Mouse (Mus musculus): Measurements from ENCODE around the gene Rpl3l.
A peak's percentile ranks its signal among the peaks of the same experiment; 100 is the strongest.

Gene Rpl3l

DNA sequence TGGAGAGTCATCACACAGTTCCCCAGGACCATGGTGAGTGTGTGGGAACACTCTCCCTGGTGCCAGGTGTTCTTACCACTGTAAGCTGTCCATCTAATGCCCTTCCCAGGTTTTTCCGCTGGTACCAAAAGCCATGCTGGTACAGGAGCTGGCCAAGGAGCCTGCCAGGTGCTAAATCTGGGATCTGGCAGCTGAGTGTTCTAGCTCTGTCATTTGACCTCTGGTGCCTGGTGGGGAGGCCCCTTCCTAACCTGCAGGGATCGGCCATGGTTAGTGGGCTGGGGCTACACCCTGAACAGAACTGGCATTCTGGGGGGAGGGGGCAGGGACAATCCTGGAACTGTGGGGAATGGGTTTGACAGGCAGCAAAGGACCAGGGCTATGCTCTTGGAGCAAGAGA is at the start of gene Rpl3l:
Gene Rpl3l, plus strand, starts transcription at position 203 of the 400 bp plus-strand sequence.
- DNase-seq (ENCODE audit: low read depth, low spot score) = no peak

DNA sequence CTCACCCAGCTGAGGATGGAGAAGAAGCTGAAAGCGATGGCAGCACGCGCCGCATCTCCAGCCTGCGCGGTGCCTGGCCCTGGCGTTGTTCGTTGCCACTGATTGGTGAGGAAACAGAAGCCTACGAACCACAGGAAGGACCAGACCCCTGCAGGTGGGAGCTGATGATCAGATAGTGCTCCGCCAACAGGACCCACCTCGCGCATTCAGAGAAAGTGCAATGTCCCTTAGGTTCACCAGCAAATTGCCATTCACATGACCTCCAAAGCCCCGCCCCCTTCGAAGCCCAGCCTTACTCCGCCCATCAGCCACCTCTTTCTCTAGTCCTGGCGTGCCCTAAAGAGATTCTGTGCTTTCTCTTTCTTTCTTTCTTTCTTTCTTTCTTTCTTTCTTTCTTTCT is 41.1 kb upstream of the Rpl3l start:
- DNase-seq (ENCODE audit: low read depth, low spot score) = peak; percentile 89

DNA sequence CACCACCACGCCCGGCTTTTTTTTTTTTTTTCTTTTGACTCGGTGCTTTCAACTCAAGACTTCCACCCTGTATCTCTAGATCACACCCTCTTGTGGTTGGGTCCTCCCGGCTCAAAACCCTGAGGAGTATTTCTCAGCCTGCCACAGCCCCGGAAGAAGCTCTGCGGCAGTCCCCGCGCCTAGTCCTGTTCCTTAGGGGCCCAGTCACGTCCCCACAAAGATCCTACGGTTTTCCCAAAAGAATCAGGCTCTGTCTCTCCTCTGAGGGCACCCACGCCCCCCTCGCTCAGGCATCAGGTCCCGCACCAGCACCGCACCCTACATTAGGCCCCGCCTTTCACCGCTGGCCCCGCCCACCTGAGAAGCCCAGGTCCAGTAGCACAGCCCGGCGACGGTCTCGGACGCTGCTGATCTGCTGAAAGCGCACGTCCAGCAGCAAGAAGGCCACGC is 40.4 kb upstream of the Rpl3l start:
- DNase-seq (ENCODE audit: low read depth, low spot score) = peak; percentile 75

DNA sequence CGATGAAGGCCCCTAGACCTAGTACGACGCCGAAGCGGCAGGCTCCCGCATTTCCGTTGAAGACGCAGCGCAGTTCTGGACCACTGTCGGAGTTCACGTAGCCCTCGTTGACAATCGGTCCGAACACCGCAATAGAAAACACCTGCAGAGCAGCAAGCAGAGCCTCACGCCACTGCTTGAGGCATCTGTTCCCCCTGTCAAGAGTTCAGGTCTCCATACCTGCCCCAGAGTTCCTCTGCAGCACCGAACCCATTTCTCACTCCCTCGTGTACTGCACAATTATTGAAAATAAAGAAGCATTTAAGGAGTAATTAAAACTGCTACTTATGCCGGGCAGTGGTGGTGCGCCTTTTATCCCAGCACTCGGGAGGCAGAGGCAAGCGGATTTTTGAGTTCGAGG is 40.0 kb upstream of the Rpl3l start:
- DNase-seq (ENCODE audit: low read depth, low spot score) = no peak

DNA sequence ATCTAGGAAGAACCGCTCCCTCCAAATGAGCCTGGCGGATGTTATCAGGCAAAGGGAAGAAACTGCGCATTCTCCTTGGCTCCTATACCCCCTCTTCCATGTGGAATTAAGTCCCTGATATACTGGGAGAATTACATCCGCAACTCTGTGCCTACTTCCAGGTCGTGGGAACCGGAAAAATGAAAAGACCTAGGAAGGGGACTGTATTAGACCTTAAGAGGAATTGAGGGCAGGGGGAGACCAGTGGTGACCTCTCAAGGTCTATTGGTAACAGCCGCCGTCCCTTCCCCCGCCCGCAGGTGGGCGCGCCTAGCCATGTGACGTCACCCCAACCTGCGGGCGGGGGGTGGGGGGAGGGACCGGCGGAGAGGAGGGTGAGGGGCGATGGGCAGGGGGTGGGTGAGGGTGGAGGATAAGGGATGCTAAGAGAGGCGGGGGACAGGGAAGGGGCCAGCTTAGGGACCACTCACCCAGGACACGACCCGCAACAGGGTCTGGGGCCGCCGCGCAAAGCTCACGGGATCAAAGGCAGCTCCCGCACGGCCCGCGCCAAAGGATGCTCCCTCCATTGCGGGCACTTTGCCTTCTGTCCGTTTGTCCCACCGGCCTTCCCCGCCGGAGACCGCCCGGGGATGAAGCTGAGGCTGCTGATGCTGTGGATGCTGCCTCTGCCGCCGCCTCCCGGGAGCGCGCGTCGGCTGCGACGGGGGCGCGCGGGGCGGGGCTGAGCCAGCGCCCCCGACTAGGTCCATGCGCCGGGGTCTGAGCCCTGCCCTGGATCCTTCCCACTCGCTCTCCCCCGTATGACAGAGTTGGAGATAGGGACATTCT is 38.2 kb upstream of the Rpl3l start, which contains the start of gene Syngr3:
Gene Syngr3, minus strand, starts transcription at position 705 of the 831 bp plus-strand sequence.
- no peak for DNase-seq (ENCODE audit: low read depth, low spot score)

DNA sequence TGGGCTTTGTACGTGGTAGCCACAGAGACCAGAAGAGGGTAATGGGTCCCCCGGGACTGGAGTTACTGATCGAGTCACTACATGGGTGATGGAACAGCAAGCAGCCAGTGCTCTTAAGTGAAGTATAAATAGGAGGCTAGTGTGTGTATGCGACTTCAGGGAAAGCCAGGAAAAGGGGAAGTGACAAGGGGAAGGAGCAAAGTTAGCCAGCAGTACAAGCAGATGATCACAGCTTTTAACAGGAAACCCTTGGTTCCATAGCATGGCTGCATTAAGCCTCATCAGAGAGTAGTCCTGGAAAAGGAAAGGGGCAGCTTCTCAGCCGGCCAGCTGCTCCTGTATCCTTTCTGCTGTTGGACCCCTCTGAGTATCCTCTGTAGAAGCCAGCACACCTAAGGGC is 35.2 kb upstream of the Rpl3l start:
- no peak for DNase-seq (ENCODE audit: low read depth, low spot score)

DNA sequence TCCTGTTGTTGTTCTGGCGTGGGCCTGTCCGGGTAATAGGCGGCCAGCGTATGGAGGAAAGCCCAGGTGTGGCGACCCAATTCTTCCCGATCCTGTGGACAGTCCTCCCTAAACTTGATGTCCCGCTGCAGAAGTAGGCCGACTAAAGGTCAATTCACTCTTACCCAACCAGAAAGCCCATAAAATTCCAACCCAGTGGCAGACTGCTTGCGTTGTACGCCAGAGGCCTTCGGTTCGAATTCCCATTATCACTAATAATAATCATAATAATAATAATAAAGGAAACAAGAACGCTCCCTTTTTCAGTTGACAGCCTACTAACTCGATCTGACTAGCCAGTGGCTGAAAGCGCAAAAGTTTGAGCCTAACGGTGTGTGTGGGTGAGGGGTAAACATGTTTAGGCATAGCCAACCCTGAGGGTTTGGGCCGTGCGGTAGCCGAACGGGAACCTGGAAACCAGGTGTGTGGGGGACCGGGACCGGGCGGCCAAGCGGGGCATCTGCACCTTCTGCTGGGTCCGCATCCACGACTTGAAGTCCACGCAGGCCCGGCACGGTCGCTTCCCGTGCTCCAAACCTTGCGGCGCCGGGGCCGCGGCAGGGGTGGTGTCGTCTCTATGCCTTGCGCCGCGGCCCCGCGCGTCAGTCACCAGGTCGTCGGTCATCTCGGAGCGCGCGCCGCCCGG is 32.2 kb upstream of the Rpl3l start:
- DNase-seq (ENCODE audit: low read depth, low spot score) = no peak

DNA sequence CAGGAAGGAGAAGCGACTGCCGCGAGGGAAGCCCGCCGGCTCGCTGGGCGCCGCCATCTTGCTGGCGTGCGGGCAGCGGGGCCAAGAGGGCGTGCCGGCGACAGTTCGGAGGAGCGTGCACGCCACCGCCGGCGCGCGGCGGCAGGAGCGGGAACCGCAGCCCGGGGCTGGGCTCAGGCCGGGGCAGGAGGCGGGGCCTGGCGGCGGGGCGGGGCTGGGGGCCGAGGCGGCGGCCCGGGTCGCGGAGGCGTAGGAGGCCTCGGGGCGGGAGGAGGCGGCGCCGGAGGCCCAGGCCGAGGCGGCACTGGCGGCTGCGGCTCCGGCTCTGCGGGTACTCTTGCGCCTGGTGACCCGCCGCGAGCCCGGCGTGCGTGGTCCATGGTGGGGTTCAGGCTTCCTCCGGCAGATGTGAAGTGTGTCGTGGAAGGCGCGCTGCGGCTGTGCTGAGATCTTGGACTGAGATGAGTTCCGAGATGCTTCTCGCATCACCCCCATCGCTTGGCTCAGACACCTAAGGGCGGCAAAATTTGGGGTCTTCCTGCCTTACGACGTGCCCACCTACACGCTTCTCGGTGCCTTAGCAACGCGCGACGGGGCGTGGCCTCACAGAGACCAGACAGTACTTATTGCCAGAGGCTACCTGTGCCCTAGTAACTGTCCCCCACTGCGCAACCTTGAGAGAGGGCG is 31.5 kb upstream of the Rpl3l start, which contains the start of the genes Gfer and Noxo1:
Gene Gfer, minus strand, starts transcription at position 146 of the 687 bp plus-strand sequence.
Gene Noxo1, plus strand, starts transcription at position 224 of the 687 bp plus-strand sequence.
- DNase-seq (ENCODE audit: low read depth, low spot score) = peak; percentile 92

DNA sequence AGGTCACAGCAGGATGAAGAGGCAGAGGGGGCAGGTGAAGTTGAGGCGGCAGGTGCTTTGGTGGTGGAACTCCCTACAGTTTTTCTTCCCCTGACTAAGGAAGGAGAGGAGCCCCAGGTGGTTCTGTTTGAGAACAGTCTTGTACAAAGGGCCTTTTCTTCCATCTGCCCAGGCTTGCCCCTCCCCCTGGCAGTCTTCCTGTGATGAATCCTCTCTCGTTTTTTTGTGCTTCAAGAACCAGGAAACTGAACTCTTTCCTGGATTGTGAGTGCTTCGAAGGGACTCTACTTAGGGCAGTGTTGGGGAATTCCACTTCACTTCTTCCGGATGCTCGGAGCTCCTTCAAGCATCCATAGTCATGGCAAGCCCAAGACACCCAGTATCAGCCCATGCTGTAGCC is 29.6 kb upstream of the Rpl3l start:
- DNase-seq (ENCODE audit: low read depth, low spot score) = peak; percentile 58

DNA sequence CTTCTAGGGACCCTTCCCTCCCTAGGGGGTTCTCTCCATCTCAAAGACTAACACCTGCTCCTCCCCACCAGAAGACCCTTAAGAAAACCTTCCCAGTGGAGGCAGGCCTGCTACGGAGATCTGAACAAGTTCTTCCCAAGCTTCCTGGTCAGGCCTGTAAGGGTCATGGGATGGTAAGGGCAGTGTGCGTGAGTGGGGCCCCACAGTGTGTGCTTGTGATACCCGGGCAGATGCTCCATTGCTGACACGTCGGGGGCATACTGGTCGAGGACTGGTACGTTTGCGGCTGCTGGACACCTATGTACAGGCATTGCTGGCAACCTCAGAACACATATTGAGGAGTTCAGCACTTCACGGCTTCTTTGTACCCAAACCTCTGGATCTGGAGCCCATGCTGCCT is 28.9 kb upstream of the Rpl3l start:
- no peak for DNase-seq (ENCODE audit: low read depth, low spot score)

DNA sequence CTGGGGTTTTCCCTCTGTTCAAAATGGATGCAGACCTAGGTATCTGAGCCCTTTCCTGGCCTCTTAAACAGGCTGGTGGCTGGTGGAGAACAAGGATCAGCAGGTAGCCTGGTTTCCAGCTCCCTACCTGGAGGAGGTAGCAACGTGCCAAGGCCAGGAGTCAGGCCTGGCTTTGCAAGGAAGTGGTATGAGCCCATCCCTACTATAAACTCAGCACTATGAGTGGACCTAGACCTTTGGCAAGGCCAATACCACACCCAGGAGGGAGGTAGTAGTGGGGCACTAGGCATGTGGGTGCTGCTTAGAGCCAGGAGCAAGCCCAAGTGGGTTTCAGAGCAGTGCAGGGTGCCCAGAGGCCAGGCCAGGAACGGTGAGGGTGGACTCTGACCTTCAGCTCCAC is 28.1 kb upstream of the Rpl3l start:
- DNase-seq (ENCODE audit: low read depth, low spot score) = no peak

DNA sequence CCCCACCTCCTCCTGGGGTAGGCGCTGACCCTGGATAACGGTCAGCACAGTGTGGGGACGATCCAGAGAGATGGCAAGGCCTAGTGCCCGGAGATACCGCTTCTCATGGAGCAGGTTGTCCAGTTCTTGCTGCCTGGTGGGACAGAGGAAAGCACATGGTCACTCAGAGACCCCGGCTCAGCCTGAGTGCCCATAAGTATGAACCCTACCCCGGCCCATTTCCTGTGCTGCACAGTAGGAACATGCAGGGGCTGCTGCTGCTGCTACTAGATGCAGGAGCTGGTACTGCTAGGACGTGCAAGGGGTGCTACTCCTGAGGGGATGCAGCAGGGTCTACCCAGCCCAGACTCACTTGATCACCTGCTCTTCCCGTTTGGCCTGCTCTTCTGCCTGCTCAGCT is 26.4 kb upstream of the Rpl3l start:
- no peak for DNase-seq (ENCODE audit: low read depth, low spot score)

DNA sequence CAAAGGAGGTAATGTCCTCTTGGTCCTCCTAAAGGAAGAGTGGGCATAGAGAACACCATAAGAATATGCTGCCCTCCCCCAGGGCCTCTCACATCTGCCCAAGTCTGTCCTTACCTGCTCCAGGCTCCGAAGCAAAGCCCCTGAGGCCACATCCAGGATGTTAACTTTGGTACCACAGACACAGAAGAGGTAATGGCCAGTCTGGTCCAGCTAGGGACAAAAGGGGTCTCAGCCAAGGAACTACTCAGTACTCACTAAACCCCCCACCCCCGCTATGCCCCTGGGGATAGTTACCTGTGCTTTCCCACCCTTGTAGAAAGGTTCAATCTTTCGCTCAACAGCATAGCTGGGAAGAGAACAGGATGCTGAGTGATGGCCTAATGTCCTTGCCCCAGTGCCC is 21.8 kb upstream of the Rpl3l start:
- no peak for DNase-seq (ENCODE audit: low read depth, low spot score)

DNA sequence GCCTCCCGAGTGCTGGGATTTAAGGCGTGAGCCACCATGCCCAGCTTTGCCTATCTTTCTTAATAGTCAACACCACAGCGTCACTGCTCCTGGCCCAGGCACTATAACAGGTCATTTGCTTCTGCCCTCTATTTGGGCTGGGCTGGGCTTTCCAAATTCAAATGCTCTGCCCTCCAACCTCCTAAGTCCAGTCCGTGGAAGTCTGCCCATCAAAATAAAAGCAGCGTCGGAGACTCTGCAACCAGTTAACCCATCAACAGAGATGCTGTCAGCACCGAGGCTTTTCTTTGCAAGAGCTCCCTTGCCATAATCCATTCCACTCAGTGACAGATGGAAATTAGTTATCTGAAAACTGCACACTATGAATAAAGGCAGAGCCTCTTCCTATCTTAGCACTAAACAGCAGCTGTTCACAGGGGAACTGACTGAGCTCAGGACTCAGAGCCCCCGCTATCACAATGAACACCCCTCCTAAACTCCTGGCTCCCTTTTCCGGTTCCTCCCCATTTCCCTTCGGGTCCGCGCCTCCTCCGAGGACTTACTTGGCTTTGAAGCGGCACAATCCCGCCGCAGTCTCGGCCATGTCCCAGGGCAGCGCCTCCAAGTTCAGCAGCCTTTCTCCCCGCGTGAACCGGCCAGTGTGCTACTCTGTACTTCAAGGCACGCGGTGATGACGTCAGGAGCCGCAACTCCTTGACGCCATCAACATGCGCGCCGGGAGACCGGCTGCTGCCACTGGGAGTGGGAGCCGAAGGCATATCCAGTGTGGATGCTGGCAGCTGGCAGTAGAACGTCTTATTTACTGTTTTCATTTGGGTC is 20.4 kb upstream of the Rpl3l start, which contains the start of gene Tbl3:
Gene Tbl3, minus strand, starts transcription at position 679 of the 819 bp plus-strand sequence.
- DNase-seq (ENCODE audit: low read depth, low spot score) = peak; percentile 98

DNA sequence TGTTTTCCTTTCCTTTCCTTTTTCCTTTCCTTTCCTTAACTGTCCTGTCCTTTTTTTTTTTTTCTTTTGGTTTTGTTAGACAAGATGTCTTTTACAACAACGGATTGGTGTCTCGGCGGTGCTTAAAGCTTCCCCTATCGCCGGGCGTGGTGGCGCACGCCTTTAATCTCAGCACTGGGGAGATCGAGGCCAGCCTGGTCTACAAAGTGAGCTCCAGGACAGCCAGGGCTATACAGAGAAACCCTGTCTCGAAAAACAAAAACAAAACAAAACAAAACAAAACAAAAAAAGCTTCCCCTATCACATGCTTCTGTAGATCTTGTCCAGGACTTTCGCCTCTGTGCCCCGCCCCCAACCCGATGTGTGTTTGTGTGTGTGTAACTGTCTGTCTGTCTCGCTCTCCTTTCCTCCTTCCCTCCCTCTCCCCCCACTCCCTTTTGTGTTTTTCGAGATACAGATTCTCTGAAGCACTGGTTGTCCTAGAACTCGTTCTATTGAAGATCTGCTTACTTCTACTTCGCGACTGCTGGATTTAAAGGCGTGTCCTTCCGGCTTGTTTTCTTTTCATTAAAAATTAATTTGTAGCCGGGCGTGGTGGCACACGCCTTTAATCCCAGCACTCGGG is 19.7 kb upstream of the Rpl3l start:
- no peak for DNase-seq (ENCODE audit: low read depth, low spot score)

DNA sequence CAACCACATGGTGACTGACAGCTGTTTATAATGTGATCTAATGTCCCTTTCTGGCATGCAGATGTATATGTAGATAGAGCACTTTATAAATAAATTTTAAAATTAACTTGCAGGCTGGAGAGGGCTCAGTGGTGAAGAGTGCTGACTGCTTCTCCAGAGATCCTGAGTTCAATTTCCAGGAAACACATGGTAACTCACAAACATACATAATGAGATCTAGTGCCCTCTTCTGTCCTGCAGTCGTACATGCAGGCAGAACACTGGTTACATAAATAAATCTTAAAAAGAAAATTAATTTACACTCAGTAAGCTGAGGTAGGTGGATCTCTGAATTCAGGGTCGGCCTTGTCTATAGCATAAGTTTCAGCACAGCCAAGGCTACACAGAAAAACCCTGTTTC is 19.0 kb upstream of the Rpl3l start:
- DNase-seq (ENCODE audit: low read depth, low spot score) = peak; percentile 67

DNA sequence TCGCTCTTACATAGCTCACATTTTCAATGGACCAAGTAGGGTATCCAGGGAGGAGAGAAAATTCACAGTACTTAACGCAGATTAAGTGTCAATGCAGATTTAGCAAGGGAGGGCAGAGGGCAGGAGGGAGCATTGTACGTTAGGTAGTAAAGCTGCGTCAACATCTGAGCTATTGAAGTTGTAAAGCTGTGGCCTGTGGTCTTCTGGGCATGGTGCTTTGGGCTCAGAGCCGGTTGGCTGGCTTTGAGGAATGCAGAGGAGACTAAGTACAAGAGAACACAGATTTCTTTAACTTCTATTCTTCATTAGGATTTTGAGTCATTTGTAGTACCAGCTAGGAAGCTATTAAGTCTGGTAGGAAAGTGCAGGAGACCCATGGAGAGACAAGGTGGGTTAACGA is 12.1 kb upstream of the Rpl3l start:
- no peak for DNase-seq (ENCODE audit: low read depth, low spot score)

DNA sequence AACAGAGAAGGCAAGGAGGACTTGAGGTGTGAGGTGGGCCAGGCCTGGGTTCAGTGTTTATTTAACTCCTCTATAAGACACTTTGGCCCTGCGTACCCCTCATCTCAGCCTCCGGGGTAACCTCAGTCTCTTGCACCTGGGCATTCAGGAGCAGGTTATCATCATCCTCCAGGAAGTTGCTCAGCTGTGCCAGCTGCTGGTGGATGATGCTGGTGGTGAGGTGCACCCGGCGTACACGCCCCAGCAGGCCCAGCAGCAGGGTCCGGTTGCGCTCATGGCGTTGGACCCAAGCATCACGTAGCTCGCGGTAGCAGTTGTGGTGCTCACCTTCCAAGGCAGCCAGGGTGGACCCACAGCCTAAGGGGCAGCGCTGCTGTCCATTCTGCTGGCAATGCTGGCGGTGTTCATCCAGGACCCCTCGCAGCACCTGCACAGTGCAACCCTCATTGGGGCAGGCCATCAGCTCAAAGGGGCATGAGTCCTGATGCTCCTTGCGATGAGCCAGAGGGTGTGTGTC is 11.4 kb upstream of the Rpl3l start:
- no peak for DNase-seq (ENCODE audit: low read depth, low spot score)

DNA sequence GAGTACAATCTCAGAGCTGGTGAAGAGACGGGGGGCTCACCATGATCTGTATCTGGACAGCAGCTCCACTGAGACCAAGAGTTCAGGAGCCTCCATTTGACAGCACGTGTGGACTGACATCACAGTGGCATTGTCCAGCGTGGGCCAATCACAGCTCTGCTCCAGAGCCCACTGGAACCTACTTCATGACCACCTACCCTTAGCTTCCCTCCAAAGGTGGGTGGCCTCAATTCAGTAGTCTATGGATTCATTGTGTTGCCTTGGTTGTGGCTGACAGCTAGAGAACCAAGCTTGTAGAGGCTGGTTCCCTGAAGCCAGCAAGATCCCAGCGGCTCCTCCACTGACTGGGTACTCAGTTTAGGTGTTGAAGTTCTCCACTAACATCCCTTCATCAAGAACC is 9.7 kb upstream of the Rpl3l start, which contains the start of the genes Rnf151 and Rps2:
Gene Rnf151, minus strand, starts transcription at position 121 of the 400 bp plus-strand sequence.
Gene Rps2, plus strand, starts transcription at position 174 of the 400 bp plus-strand sequence.
- DNase-seq (ENCODE audit: low read depth, low spot score) = no peak

DNA sequence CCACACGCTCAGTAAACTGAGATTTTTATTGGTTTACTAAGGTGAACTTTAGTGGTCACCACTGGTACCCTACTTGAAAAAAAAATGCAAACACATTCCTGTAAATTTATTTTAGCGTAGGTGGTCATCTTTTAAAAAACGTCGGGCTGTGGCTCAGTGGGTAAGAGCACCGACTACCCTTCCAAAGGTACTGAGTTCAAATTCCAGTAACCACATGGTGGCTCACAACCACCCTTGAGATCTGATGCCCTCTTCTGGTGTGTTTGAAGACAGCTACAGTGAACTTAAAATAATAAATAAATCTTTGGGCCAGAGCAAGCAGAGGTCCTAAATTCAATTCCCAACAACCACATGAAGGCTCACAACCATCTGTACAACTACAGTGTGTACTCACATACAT is 8.7 kb upstream of the Rpl3l start:
- peak; percentile 38 for DNase-seq (ENCODE audit: low read depth, low spot score)
